Mouse (Mus musculus) liver, embryonic 14.5 days (tissue): ENCODE measurements around the gene Gm45062.

Source experiments
- CTCF ChIP-seq: IDR thresholded peaks from 2 replicates; pipeline ENCODE4 v1.5.1; 2016; ENCODE audit warnings: antibody characterized with exemption, low read depth, control low read depth
- EP300 ChIP-seq: IDR thresholded peaks from 2 replicates; pipeline ENCODE4 v1.6.1; 2016; ENCODE audit warnings: antibody characterized with exemption, low read depth

DNA sequence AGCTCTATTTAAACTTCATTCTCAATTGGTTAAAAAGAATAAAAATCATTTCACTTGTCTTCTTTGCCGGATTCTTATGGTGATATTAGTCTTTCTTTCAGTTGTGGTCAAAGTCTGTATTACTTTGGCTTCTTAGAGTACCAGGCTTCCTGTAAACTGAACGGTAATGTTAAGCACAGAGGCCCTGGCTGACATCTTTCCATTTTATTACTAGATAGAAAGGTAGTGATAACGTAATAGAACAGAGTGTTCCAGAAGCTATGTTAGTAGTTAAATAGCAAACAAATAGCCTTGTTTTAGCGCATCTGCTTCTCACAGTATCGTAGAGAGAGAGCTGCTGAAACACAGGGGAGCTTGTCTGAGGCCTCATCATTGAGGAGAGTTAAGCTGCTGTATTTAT, 146.6 kb downstream of the Gm45062 start:
- TF ChIP-seq CTCF (no peak), EP300 (no peak)
